Mouse (Mus musculus) spleen, postnatal 36 days (tissue): ENCODE results near the gene Gria1.

ENCODE experiments used
- DNase-seq, 2 experiments: peaks; one replicate each; pipeline ENCODE4 v3.0.0; 2022; ENCODE audit warnings: low spot score in 2 of 2, mixed read lengths in 1 of 2

Gene Gria1

DNA sequence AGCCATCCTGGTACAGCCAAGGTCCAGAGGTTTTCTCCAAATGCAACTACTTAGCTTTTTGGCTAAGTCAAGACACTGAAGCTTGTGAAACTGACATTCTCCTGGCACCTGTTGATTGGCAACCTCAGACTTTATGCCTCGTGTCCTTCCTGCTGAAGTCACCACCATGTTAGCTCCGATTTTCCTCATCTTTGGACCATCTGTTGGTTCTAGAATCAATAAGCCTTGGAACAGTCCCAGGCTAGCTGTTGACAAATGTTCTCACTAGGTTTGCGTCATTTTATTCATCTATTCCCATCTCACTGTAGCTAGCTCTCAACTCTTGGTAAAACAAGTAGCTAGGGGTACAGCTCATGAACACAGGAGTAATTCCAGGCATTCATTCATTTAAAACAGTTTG, 51.3 kb downstream of the Gria1 start:
- no peak for DNase-seq

DNA sequence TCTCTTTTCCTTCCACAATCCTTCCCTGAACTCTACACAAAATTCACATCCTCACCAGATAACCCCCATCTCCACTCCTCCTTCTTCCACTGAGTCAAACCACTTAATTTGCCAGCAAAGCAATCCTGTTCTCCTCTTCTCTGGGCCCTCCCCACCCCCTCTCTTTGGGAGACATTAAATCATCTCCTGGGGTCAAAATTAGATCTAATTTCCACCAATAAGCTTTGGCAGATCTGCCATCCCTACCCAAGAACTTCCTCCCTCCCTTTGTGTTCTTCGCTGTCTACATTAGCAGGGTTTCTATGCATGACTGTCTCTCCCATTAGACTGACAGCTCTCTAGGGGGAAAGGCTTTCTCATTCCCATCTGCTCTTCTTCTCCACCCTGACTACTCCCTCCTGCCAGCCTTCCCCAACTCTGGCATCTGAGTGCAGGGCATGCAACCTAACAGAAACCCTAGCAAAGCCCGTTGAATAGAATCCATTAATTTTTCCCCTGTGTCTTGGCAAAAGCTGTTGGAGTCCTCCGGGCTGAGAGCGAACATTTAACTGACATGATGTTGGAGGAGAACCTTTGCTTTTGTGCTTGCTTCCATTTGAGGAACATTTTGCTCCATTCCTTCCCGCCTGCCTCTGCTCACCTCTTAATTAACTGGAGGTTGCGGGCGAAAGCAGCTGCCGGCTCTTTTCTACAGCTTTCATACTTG, 59.2 kb downstream of the Gria1 start:
- no peak for DNase-seq

DNA sequence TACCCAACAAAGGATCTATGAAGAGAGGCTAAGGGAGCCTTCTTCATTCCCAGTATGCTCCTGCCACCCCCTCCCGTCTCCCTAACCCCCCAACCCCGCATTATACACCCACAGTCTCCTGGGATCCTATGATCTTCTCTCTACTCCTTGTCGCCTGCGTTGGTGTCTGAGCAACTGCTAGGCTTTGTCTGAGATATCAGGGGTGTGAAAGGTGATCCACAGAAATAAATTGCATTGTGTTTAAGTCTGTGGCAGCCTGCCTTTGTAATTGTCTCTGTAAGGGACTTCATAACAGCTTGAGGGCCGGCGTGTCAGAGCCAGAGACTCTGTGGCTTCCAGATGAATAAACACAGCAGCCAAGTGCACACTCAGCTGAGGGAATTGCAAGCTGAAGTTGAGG, 61.0 kb downstream of the Gria1 start:
- no peak for DNase-seq

DNA sequence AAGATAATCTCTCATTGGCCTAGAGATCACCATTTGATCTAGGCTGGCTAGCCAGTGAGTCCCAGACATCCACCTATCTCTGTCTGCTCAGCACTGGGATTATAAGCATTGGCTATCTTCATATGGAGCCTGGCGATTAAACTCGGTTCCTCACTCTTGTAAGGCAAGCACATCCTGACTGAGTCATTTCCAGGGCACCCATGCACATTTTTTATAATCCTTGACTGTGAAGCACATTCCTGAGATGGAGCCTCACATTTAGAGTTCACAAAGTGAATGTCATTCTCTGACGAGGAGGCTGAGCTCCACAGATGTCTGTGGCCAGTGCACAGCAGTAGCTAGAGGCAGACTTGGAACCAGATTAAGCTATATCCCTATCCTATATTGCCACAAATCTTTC, 68.2 kb downstream of the Gria1 start:
- no peak for DNase-seq

DNA sequence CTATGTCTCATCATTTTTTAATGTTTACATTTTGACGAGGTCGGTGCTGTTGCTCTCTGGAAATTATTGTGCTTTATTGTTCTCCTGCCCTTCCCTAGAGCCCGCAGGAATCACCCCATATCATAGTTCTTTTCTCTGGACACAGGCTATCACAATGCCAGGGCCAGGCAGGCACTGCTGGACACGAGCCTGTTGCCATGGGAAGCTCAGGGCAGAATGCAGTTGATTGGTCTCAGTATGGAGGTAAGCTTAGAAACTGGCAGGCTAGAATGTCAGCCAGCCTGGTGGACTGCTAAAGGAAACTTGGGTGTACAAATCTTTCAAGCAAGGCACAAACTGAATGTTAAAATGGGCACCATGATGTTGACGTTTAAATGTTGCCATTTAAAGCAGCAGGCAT, 78.3 kb downstream of the Gria1 start:
- DNase-seq, result no peak

DNA sequence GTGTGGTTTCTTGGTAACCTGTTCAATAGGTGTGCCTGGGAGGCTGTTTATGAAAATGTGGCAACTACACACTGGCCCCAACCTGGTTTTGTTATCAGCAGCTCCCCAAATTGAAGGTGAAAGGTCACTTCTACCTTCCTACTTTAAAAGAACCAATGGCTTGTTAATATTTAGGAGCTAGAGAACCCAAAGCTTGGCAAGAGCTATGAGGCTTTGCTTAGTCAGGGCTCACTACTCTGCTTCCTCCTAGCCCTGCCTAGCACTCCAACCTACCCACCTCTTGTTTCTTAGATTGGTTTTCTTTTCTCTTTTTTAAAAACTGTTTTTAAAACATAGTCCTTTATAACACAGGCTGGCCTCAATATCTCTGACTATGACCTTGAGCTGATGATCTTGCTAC, 79.5 kb downstream of the Gria1 start:
- DNase-seq, result no peak

DNA sequence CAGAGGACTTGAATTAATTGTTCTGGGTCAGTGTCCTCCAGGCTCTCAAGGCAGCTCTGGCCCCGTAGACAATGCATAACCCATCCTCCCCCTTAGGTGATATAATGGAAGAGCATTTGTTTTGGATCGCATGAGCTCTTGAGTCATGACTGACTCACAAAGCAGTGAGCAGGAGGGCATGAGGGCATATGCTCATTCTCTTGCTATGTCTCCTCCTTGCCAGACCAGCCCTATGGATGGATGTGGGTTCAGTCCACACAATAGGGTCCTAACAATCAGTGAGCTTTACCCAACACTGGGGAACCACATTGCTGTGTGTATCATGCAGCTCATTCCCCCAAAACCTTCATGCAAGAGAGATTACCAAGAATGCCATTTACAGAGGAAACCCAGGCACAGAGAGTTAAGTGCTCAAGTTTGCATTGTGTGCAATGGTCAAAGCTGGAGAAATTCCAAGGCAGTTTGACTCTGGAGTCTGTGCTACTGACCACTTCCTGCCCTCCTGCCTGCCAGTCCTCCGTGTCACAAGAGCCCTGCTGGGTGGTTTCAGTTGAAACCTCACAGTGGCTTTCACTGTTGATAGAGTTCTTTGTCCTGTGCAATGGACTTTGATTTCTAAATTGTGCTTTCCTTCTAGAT, 80.2 kb downstream of the Gria1 start:
- DNase-seq, result no peak

- DNase-seq, result no peak
These were observed 89.3 kb downstream of the Gria1 start for GRCm38 (mm10) chr11:57100491-57100890.

- DNase-seq, result no peak
These were observed 92.6 kb downstream of the Gria1 start for GRCm38 (mm10) chr11:57103751-57104254.

DNA sequence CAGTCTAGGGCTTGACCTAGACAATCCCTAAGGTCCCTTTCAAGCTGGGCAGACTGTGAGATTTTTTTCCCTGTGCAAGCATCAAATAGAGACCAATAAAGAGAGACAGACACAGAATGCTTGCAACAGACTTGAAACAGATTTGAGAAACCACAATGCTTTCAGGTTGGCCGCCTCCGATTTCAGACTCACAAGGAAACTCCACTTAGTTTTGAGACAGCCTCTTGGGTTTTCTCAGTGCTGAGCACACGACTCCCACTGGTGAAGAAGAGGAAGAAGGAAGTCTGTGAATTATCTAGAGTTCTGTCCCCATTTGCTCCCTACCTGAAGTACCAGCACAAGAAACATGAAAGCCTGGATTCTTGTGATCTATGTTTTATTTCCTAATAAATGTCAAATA, 94.5 kb downstream of the Gria1 start:
- DNase-seq, result no peak

DNA sequence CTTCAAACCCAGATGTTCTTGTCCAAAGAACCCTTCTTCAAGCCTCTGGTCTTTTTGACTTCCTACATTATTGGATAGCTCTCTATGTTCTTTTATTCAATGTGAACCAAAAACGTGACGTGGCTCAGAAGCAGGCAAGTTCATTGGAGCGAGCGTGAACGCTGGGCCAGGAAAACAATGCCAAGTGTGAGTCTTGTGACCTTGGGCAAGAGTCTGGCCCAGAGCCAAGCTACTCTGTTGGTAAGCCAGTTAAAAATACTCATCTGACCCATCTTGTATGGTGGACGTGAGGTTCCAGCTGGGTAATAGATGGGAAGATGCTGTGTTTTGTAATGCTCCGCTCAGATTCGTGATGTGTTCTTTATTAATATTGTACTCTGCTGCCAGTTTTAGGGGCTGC, 101.2 kb downstream of the Gria1 start:
- DNase-seq, result no peak

GRCm38 (mm10) chr11:57114410-57114809, 103.2 kb downstream of the Gria1 start:
- DNase-seq, result no peak

GRCm38 (mm10) chr11:57127066-57127465, 115.9 kb downstream of the Gria1 start:
- DNase-seq, result no peak

- no peak for DNase-seq
These were observed 129.1 kb downstream of the Gria1 start for GRCm38 (mm10) chr11:57140162-57140780.

DNA sequence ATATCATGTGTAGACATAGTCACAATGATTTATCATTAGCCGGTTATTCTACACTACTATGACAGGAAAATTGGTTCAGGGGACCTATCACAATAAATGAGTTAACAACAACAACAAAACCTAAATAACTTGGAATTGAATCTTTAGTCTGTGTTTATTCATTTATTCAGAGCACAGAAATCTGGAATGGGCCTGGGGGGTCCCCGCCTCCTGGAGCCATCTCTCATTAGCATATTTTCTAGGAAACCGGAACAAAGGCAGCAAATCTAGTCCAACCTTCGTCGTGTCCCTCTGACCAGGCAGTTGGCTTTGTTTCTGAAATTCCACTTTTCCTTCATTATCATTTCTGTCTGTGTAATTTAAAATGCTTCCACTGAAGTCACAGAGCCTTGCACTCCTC, 132.5 kb downstream of the Gria1 start:
- no peak for DNase-seq

- DNase-seq, result no peak
These were observed 134.0 kb downstream of the Gria1 start for GRCm38 (mm10) chr11:57145192-57145591.

GRCm38 (mm10) chr11:57145704-57146103, 134.5 kb downstream of the Gria1 start:
- DNase-seq, result no peak

- DNase-seq, result no peak
These were observed 140.5 kb downstream of the Gria1 start for GRCm38 (mm10) chr11:57151674-57152073.

DNA sequence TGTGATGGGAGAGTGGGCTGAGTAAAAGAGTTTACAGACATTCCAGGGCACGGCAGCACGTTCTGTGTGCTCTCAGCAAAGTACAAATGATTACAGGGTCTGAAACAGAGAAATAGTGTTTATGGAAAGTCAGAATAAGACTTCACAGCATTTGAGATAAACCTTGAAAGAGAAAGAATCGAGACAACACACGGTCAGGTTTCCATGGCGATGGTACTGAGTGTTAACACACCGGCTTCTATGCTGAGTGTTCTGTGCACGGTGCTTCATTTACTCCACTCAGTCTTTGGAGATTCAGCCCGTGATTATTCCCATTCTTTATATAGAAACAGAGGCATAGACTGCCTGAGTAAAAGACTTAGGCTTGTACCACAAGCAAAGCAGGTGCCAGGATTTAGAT, 143.8 kb downstream of the Gria1 start:
- no peak for DNase-seq

DNA sequence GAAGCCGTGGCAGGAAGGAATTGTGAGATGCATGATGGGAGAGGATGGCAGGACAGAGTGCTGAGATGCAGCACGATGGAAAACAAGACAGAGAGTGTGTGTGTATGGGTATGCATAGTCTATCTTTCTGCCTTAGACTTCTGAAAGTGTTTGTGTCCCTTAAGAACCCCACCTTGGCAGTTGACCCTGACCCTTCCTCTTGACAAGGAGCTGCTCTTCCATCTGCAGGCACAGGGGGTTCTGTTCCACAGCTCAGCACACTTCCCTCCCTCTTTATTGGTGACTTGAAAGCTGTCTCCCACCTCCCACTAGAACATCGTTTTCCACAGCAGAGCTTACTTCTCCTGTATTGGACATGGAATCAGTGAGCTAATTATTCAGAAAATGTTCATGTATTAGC, 148.2 kb downstream of the Gria1 start:
- no peak for DNase-seq

DNA sequence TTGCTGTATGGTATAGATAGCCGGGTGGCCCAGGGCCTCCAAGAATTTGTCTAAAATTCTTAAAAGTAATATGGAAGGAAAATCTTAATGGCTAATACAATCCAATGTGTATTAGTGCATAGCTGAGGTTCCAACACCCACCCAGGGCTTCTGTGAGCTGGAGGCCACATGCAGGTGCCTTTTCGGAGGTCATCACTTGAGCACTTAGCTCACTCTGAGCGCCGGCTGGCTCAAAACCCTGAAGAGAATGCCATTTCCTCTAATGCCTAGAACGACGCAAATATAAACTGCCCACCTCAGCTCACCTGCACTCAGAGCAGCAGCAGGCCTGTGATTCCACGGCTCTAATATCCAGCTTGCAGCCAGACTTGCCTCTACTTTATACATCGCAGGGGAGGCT, 148.9 kb downstream of the Gria1 start:
- no peak for DNase-seq

DNA sequence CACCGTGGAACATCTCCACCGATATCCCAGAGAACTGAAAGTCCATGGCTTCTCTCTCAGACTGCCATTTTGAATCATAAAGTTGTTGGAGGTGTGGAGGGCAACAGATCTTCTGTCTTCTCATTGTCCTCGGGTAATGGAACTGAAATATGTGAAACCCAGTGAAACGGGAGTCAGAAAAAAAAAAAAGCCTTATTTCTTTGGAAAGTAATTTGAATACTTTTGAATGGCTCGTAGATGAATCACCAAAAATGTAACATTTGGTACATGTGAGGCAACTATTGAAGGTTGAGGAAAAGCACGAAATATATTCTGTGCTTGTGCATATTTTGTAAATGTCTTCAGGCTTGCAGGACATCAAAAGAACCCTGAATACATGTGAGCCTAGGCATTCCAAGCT, 151.7 kb downstream of the Gria1 start:
- DNase-seq, result no peak

DNA sequence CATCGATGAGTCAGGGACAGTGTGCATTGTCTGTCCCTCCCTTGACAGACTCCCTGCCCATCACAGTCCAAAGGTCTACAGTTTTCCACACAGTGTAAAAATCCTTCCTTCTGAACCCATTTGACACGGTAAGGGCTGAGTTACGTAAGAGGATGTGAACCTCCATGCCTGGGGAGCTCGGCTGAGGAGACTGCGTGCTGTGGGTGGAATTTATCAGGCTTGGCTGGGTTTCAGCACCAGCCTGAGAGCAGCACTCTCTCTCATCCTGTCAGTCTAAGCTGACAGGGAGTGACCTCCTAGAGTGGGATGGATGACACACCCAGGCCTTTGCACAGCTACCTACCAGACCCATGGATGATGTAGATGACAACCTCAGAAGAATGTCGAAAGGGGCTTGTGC, 158.9 kb downstream of the Gria1 start:
- DNase-seq, result no peak
